Mouse (Mus musculus) G1E (cell line): ENCODE data around the gene Kif13a.

Source experiments
- CTCF ChIP-seq: IDR thresholded peaks from 2 replicates; pipeline ENCODE4 v1.5.1; 2012; ENCODE audit warnings: low read depth, low read length, inconsistent platforms, mixed read lengths
- GATA1 ChIP-seq: IDR thresholded peaks from 2 replicates; pipeline ENCODE4 v1.6.1; 2012; ENCODE audit warnings: borderline replicate concordance, low read length, inconsistent platforms, mixed read lengths
- GATA2 ChIP-seq: IDR thresholded peaks from 2 replicates; pipeline ENCODE4 v1.6.1; 2012; ENCODE audit warnings: low read depth, low read length, inconsistent platforms, borderline replicate concordance
- POLR2AphosphoS5 ChIP-seq: IDR thresholded peaks from 2 replicates; pipeline ENCODE4 v1.6.1; 2012; ENCODE audit warnings: low read depth, low read length, inconsistent platforms; ENCODE audit not compliant: insufficient replicate concordance
- TAL1 ChIP-seq: conservative IDR thresholded peaks from 2 replicates; pipeline ENCODE4 v1.6.1; 2012; ENCODE audit warnings: low read depth, low read length, inconsistent platforms, mixed read lengths

GRCm38 (mm10) chr13:46928404-46928803 lies 1.3 kb downstream of the Kif13a start:
- no peak for TF ChIP-seq CTCF
- no peak for TF ChIP-seq GATA1
- no peak for TF ChIP-seq TAL1
- no peak for TF ChIP-seq POLR2AphosphoS5
- no peak for TF ChIP-seq GATA2
